Mouse (Mus musculus): Measurements from ENCODE around the gene Cphx3.
"Not testable (repeated sequence)": the region's sequence is repeated elsewhere in the genome, so short reads cannot be mapped to it uniquely, and the experiment has no call there.

Gene Cphx3

GRCm38 (mm10) chr14:26081997-26082396, at the start of gene Cphx3:
TSS of gene Cphx3 (plus strand) at chr14:26082297.
- not testable (repeated sequence) for DNase-seq (ENCODE audit: low read depth)

GRCm38 (mm10) chr14:26034364-26034763, 47.7 kb upstream of the Cphx3 start:
- not testable (repeated sequence) for DNase-seq (ENCODE audit: low read depth)

GRCm38 (mm10) chr14:26035439-26035838, 46.7 kb upstream of the Cphx3 start:
- DNase-seq (ENCODE audit: low read depth) = not testable (repeated sequence)

GRCm38 (mm10) chr14:26042611-26043010, 39.5 kb upstream of the Cphx3 start, which contains the start of gene Gm9780:
TSS of gene Gm9780 (minus strand) at chr14:26042711.
- DNase-seq (ENCODE audit: low read depth) = not testable (repeated sequence)

- DNase-seq (ENCODE audit: low read depth) = not testable (repeated sequence)
These were observed 37.1 kb upstream of the Cphx3 start for GRCm38 (mm10) chr14:26045007-26045406.

- DNase-seq (ENCODE audit: low read depth) = not testable (repeated sequence)
These were observed 35.1 kb upstream of the Cphx3 start for GRCm38 (mm10) chr14:26047026-26047425.

GRCm38 (mm10) chr14:26048767-26049166, 33.3 kb upstream of the Cphx3 start:
- not testable (repeated sequence) for DNase-seq (ENCODE audit: low read depth)

- not testable (repeated sequence) for DNase-seq (ENCODE audit: low read depth)
These were observed 23.9 kb upstream of the Cphx3 start for GRCm38 (mm10) chr14:26058184-26058583.

GRCm38 (mm10) chr14:26059362-26059761, 22.7 kb upstream of the Cphx3 start:
- not testable (repeated sequence) for DNase-seq (ENCODE audit: low read depth)

GRCm38 (mm10) chr14:26066574-26067324, 15.3 kb upstream of the Cphx3 start:
- DNase-seq (ENCODE audit: low read depth) = not testable (repeated sequence)

GRCm38 (mm10) chr14:26067325-26067633, 14.8 kb upstream of the Cphx3 start, which contains the start of gene Tmem254c:
TSS of gene Tmem254c (minus strand) at chr14:26067355.
- not testable (repeated sequence) for DNase-seq (ENCODE audit: low read depth)

GRCm38 (mm10) chr14:26076620-26077390, 5.3 kb upstream of the Cphx3 start:
- DNase-seq (ENCODE audit: low read depth) = not testable (repeated sequence)

- DNase-seq (ENCODE audit: low read depth) = not testable (repeated sequence)
These were observed 881 bp upstream of the Cphx3 start, which contains the start of gene Cphx2 for GRCm38 (mm10) chr14:26081216-26081615. TSS of gene Cphx2 (plus strand) at chr14:26081516.

- not testable (repeated sequence) for DNase-seq (ENCODE audit: low read depth)
These were observed 15.5 kb downstream of the Cphx3 start for GRCm38 (mm10) chr14:26097622-26098021.

GRCm38 (mm10) chr14:26118150-26118549, 36.1 kb downstream of the Cphx3 start, which contains the start of gene Duxbl2:
TSS of gene Duxbl2 (plus strand) at chr14:26118349.
- not testable (repeated sequence) for DNase-seq (ENCODE audit: low read depth)

- DNase-seq (ENCODE audit: low read depth) = not testable (repeated sequence)
These were observed 36.5 kb downstream of the Cphx3 start for GRCm38 (mm10) chr14:26118550-26119000.

- not testable (repeated sequence) for DNase-seq (ENCODE audit: low read depth)
These were observed 37.0 kb downstream of the Cphx3 start for GRCm38 (mm10) chr14:26119095-26119494.

- not testable (repeated sequence) for DNase-seq (ENCODE audit: low read depth)
These were observed 65.0 kb downstream of the Cphx3 start for GRCm38 (mm10) chr14:26147095-26147494.

- DNase-seq (ENCODE audit: low read depth) = not testable (repeated sequence)
These were observed 73.9 kb downstream of the Cphx3 start for GRCm38 (mm10) chr14:26156032-26156431.

GRCm38 (mm10) chr14:26161156-26161555, 79.1 kb downstream of the Cphx3 start:
- not testable (repeated sequence) for DNase-seq (ENCODE audit: low read depth)

GRCm38 (mm10) chr14:26162423-26162822, 80.3 kb downstream of the Cphx3 start:
- DNase-seq (ENCODE audit: low read depth) = not testable (repeated sequence)

GRCm38 (mm10) chr14:26165266-26165665, 83.2 kb downstream of the Cphx3 start:
- DNase-seq (ENCODE audit: low read depth) = not testable (repeated sequence)

All from induced T-regulatory cell, adult 2 months (primary cell).